Mouse (Mus musculus): ENCODE results near the gene AI413582.

DNA sequence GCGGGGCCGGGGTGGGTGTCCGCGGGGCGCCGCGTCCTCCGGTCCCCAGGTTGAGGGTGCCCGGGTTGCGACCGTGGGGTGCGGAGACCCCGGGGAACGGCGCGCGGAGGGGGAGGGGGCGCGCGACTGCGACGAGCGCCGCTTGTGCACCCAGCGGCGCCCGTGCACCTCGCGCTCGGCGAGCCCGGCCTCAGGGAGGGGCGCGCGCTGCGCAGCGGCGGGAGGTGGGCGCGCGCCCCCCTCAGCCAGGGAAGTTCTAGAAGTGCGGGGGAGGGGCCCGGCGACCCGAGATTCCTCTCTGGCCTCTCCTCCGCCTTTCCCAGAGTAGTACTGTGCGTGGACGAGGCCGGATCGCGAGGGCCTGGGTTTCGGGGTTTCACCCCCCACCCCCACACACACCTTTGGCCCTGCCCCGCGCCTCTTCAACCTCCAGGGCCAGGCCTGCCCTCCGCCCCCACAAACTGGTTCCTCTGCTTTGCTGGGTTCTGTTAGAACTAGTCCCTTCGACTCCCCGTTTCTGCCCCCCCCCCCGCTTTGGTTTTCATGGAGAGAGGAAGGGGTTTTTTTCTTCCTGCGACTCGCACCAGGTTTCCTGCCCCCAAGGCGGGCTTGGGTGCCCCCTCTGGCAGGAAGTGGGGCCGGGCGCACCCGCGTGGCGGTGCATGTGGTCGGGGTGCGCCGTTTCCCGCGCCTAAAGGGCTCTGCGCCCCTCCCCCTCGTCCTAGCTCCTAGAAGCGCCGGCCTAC lies 8.2 kb downstream of the AI413582 start:
- TF ChIP-seq POLR2A (IDR thresholded peaks at IDR 0.05; ENCODE audit: extremely low read depth, insufficient read depth, low read length): no peak
- no peak for TF ChIP-seq CTCF (IDR thresholded peaks at IDR 0.05; ENCODE audit: low read depth, low read length)

Measured in liver, adult 2 months (tissue).